Mouse (Mus musculus) midbrain, postnatal 0 days (tissue): Measurements from ENCODE around the gene St8sia4. TPM values are rescaled to one million over a fixed set of nuclear protein-coding genes. Genes with fewer than 3 reads are reported as not detected.

Source experiments
- ATAC-seq: fragments of 200-750 bp; cut with Nextera tagmentation; 2 replicates; pipeline ENCODE4 v1.8.0; 2017; ENCODE audit warnings: moderate number of reproducible peaks, mild to moderate bottlenecking, moderate TSS enrichment, moderate library complexity; ENCODE audit not compliant: low FRiP score
- DNase-seq: peaks from one replicate; pipeline ENCODE4 v3.0.0-alpha.2; 2015; ENCODE audit warnings: low spot score
- H3K27ac ChIP-seq: fragments of 300-500 bp; sonication (generic); 2 replicates; pipeline ENCODE4 v1.5.1; 2014; ENCODE audit warnings: low read depth, mild to moderate bottlenecking, low read length, mixed read lengths
- H3K27me3 ChIP-seq: fragments of 300-500 bp; sonication (generic); 2 replicates; pipeline ENCODE4 v1.6.1; 2014; ENCODE audit warnings: low read length, control low read depth, mixed read lengths; ENCODE audit not compliant: insufficient read depth
- H3K36me3 ChIP-seq: fragments of 300-500 bp; sonication (generic); 2 replicates; pipeline ENCODE4 v1.6.1; 2014; ENCODE audit warnings: low read length, control low read depth, mixed read lengths; ENCODE audit not compliant: insufficient read depth
- H3K4me1 ChIP-seq: fragments of 300-500 bp; sonication (generic); 2 replicates; pipeline ENCODE4 v1.6.1; 2014; ENCODE audit warnings: mild to moderate bottlenecking, control low read depth, antibody characterized with exemption, low read length, mixed read lengths; ENCODE audit not compliant: insufficient read depth
- H3K4me2 ChIP-seq: fragments of 300-500 bp; sonication (generic); 2 replicates; pipeline ENCODE4 v1.6.1; 2014; ENCODE audit warnings: low read depth, mild to moderate bottlenecking, low read length, mixed read lengths; ENCODE audit not compliant: poor library complexity, severe bottlenecking
- H3K4me3 ChIP-seq: fragments of 300-500 bp; sonication (generic); 2 replicates; pipeline ENCODE4 v1.5.1; 2014; ENCODE audit warnings: low read depth, mild to moderate bottlenecking, low read length, moderate library complexity
- H3K9ac ChIP-seq: fragments of 300-500 bp; sonication (generic); replicated peaks from 2 replicates; pipeline ENCODE4 v1.6.1; 2014; ENCODE audit warnings: mild to moderate bottlenecking, low read length, moderate library complexity, mixed read lengths; ENCODE audit not compliant: poor library complexity, severe bottlenecking
- H3K9me3 ChIP-seq: fragments of 300-500 bp; sonication (generic); 2 replicates; pipeline ENCODE4 v1.6.1; 2016; ENCODE audit warnings: low read length, control low read depth
- CTCF ChIP-seq: IDR thresholded peaks from 2 replicates; pipeline ENCODE4 v1.5.1; 2016; ENCODE audit warnings: antibody characterized with exemption, mild to moderate bottlenecking
- WGBS: fragments of 180-500 bp; shearing (Covaris S2); extraction: QIAGEN DNeasy Blood & Tissue Kit; methylation state at CpG from one replicate; pipeline ENCODE4 v1.1.7; 2014; 5-methylcytosine and 5-hydroxymethylcytosine counted together
- polyA plus RNA-seq: library from polyadenylated mRNA; unstranded; fragments of >200 nt; fragmentation: Nextera tagmentation; extraction: Ambion mirVana; gene quantifications from 2 replicates; pipeline ENCODE4 v1.2.1, GENCODE M21; 2015
- total RNA-seq: library from RNA; depleted of rRNA; stranded (reverse); fragments of >200 nt; gene quantifications from 2 replicates; pipeline ENCODE4 v1.2.3, GENCODE M21; 2014

St8sia4 gene
- total and polyA plus RNA-seq, 2 experiments from 2014 or later = 19.9 to 60.5 TPM

- 73% methylated on average over 9 of the region's 9 CpGs for WGBS
- no peak for TF ChIP-seq CTCF
- Histone ChIP-seq H3K9me3 (no peaks in the 10 kb centered on the region), H3K4me1 (no peaks in the 10 kb centered on the region), H3K9ac (no peak overlapping the region), H3K36me3 (peaks cover 3% of the 10 kb centered on the region; the same call in 1 of the 2 replicates), H3K27me3 (no peaks in the 10 kb centered on the region), H3K27ac (no peak overlapping the region), H3K4me2 (no peak overlapping the region), H3K4me3 (no peak overlapping the region)
- ATAC-seq (no peak), DNase-seq (no peak)
Observed at GRCm38 (mm10) chr1:95655564-95655963, 11.8 kb downstream of the St8sia4 start.

GRCm38 (mm10) chr1:95653445-95653844, 13.9 kb downstream of the St8sia4 start:
- Histone ChIP-seq H3K4me2 (no peak overlapping the region), H3K4me1 (no peaks in the 10 kb centered on the region), H3K27ac (no peak overlapping the region), H3K4me3 (no peak overlapping the region), H3K27me3 (no peaks in the 10 kb centered on the region), H3K9ac (no peak overlapping the region), H3K36me3 (peaks cover 3% of the 10 kb centered on the region; the same call in 1 of the 2 replicates), H3K9me3 (no peaks in the 10 kb centered on the region)
- TF ChIP-seq CTCF = no peak
- DNase-seq (no peak), ATAC-seq (no peak)
- WGBS = 90% methylated on average over 8 of the region's 8 CpGs

- Histone ChIP-seq H3K9me3 (no peaks in the 10 kb centered on the region), H3K27ac (no peak overlapping the region), H3K4me2 (no peak overlapping the region), H3K27me3 (no peaks in the 10 kb centered on the region), H3K9ac (no peak overlapping the region), H3K4me3 (no peak overlapping the region), H3K4me1 (no peaks in the 10 kb centered on the region), H3K36me3 (no peaks in the 10 kb centered on the region)
- TF ChIP-seq CTCF = no peak
- no peak for DNase-seq
- 76% methylated on average over 2 of the region's 2 CpGs for whole genome bisulfite sequencing
- ATAC-seq = no peak
Observed at GRCm38 (mm10) chr1:95644292-95644691, 23.1 kb downstream of the St8sia4 start.

- no peak for TF ChIP-seq CTCF
- no peaks in the 10 kb centered on the region for H3K36me3 ChIP-seq
- no peak overlapping the region for H3K4me3 ChIP-seq
- H3K4me1 ChIP-seq = no peaks in the 10 kb centered on the region
- H3K27ac ChIP-seq = no peak overlapping the region
- DNase-seq (no peak), ATAC-seq (no peak)
- no peak overlapping the region for H3K9ac ChIP-seq
- H3K9me3 ChIP-seq = no peaks in the 10 kb centered on the region
- no peak overlapping the region for H3K4me2 ChIP-seq
- H3K27me3 ChIP-seq = no peaks in the 10 kb centered on the region
- WGBS = 57% methylated on average over 3 of the region's 3 CpGs
Observed at GRCm38 (mm10) chr1:95639001-95639400, 28.4 kb downstream of the St8sia4 start.

- WGBS = 71% methylated on average over 5 of the region's 5 CpGs
- Histone ChIP-seq H3K27ac (no peak overlapping the region), H3K4me2 (no peak overlapping the region), H3K9ac (no peak overlapping the region), H3K9me3 (no peaks in the 10 kb centered on the region), H3K27me3 (no peaks in the 10 kb centered on the region), H3K4me3 (no peak overlapping the region), H3K4me1 (no peaks in the 10 kb centered on the region), H3K36me3 (0 out of 2 replicates have a peak, but pooled peaks cover 4% of the 10 kb centered on the region)
- no peak for TF ChIP-seq CTCF
- ATAC-seq = no peak
- no peak for DNase-seq
Observed at GRCm38 (mm10) chr1:95624376-95624775, 43.0 kb downstream of the St8sia4 start.

GRCm38 (mm10) chr1:95618647-95619046, 48.7 kb downstream of the St8sia4 start:
- H3K27ac ChIP-seq = no peak overlapping the region
- H3K9ac ChIP-seq = no peak overlapping the region
- TF ChIP-seq CTCF = no peak
- WGBS = 38% methylated on average over 3 of the region's 3 CpGs
- no peak overlapping the region for H3K4me2 ChIP-seq
- 0 out of 2 replicates have a peak, but pooled peaks cover 4% of the 10 kb centered on the region for H3K36me3 ChIP-seq
- H3K27me3 ChIP-seq = no peaks in the 10 kb centered on the region
- no peak overlapping the region for H3K4me3 ChIP-seq
- no peaks in the 10 kb centered on the region for H3K9me3 ChIP-seq
- ATAC-seq = no peak
- no peak for DNase-seq
- H3K4me1 ChIP-seq = no peaks in the 10 kb centered on the region
